Mouse (Mus musculus) cerebellum, adult 11-12 months (tissue): ENCODE measurements around the gene Adcy6.

Experiments
- DNase-seq: peaks from one replicate; pipeline ENCODE4 v3.0.0; 2022

The Adcy6 gene

DNA sequence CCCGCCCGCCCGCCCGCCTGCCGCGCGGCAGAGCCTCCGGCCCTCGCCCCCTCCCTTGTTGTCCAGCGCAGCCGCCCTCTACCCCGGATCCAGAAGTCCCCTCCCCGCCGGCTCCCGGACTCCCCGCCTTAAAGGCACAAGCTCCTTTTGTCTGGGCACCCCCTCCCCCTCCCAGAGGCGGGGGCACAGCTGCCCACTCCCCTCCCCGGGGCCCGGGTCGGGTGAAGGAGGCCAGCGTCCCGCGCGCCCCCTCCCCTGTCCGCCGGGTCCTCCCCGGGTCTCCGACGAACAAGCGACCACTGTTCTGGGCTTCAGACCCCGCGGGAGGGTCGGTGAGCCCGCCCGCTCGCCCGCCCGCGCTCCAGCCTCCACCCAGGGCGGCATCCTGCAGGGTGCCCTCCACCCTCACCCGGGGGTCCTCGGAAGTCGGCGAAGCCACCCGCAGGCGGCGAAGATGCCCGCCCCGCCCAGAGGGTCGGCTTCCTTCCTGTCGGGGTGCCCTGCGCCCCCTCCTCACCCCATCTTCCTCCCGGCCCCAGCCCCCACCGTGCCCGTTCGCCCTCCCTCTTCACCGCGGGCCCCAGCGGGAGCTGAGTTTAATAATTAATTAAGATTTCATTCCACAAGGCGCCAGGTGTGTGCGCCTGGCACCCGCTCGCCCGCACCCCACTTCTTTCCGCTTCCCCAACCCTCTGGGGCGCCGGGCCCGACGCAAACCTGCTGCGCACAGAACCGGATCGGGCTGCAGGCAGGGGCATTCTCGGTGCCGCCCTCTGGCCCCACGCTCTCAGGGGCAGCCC, at the start of gene Adcy6:
Gene Adcy6, minus strand, starts transcription at position 746 of the 800 bp plus-strand sequence.
- peak; percentile 77 for DNase-seq

- no peak for DNase-seq
Measured at GRCm38 (mm10) chr15:98656982-98657751, 47.3 kb upstream of the Adcy6 start.

DNA sequence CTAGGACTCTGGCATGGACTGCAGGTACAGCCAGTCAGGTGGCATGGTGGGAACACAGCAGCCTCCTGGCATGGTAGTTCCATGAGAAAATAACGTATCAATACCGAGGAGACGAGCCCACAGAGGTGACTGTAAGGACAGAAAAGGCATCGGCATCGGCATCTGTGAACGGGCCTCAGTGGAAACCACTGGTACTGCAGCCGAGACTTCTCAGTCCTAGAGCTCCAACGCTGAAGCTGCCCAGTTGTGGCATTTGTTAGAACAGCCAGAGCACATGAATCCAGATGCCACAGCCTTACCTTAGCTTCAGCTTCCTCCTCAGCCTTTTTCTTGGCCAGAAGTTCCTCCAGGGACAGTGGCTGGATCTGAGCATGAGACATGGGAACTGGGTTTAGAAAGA, 42.3 kb upstream of the Adcy6 start:
- no peak for DNase-seq

DNA sequence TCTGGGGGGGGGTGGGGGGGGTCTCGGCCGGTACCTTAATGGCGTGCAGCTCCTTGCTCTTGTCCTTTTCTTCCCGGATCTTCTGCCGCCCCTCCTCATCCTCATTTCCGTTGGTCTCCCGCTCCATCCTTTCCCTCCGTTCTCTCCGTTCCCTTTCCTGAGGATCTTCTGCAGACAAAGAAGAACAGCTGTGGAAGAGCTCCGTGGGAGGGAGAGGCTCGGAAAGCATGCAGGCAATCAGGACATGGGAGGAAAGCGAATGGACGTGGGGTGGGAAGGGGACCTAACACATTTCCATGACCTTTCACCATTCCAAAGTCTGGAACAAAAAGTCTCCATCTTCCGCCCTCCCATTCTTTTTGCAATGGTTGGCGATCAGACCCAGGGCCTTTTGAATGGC, 41.6 kb upstream of the Adcy6 start:
- no peak for DNase-seq

DNA sequence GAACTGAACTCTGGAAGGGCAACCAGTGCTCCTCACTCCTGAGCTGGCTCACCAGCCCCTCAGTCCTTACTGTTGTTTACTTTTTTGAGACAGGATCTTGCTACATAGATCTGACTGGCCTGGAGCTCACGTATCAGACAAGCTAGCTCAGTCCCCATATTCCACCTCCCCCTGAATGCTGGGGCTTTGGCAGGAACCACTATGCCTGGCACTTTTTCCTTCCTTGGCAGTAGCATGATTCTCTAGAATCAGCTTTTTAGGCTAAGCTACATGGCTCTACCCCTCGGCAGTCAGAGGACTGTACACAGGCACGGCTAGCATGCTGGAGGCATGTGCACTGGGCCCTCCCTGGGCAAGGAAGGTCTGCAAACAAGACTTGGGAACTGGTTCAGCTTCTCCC, 38.2 kb upstream of the Adcy6 start:
- DNase-seq, result no peak

GRCm38 (mm10) chr15:98647308-98647707, 37.4 kb upstream of the Adcy6 start:
- DNase-seq, result no peak

DNA sequence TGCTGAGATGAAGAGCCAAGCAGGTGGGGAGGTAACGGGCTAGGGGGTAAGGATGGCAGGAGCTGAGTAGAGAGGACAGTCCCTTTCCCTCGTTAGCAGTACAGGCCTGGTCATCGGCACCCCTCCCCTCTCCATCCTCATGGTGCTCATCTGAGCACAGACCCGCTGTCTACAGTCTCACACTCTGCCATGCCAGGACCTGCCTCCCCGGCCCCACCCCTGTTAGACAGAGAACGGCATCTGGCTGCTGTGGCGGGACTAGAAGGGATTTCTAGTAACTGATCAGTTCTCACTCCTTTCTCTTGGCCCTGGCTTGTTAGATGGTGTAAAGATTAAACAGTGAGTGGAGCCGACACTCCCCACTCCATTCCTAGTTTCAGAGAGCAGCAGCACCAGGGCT, 36.9 kb upstream of the Adcy6 start:
- DNase-seq, result no peak

GRCm38 (mm10) chr15:98645057-98646026, 35.5 kb upstream of the Adcy6 start:
- DNase-seq, result no peak

GRCm38 (mm10) chr15:98644406-98644805, 34.5 kb upstream of the Adcy6 start:
- no peak for DNase-seq

- DNase-seq, result no peak
Measured at GRCm38 (mm10) chr15:98640157-98640556, 30.3 kb upstream of the Adcy6 start.

DNA sequence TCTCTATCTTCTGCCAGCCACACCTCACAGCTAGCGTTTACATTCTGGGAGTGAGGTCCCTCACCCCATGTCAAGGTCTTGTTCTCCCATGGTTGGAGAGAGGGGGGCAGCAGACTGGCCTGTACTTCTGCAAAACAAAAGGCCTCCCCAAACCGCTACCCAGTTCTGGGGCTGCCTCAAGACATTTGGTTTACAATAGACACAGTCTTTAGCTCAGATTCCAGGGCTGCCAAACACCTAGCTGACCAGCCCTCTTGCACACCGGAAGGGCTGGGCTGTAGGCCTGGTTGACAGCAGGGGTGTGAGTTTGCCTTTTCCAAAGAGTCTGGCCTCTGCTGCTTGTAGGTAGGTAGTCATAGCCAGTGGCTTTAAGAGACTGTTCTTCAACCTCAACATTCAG, 27.3 kb upstream of the Adcy6 start:
- DNase-seq, result no peak

GRCm38 (mm10) chr15:98636517-98636916, 26.6 kb upstream of the Adcy6 start:
- DNase-seq, result no peak

DNA sequence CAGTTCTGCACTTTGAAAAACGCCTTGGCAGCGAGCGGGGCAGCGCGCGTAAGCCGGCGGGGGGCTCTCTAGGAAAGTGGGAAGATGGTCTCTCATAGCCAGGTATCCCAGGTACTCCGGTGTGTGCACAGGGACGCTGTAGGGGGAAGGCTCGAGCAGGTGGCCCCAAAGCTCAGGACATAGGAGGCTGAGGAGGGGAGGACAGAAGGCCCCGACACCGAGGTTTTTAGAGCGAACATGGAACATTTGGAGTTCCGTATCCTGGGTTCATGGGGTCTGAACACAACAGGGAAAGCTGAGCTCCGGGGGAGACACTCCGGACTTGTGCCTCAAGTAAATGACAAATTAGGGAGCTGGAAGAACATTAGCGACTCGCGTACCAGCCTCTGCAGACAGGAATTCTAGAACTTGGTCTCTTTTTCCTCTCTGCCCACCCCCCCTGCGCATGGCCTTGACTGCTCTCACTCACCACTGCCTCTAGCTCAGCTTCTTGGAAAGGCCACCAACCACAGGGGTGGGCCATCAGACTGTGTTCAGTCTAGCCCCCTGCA, 25.5 kb upstream of the Adcy6 start:
- DNase-seq, result no peak

- peak; percentile 79 for DNase-seq
Measured at GRCm38 (mm10) chr15:98634541-98635081, 24.7 kb upstream of the Adcy6 start.

DNA sequence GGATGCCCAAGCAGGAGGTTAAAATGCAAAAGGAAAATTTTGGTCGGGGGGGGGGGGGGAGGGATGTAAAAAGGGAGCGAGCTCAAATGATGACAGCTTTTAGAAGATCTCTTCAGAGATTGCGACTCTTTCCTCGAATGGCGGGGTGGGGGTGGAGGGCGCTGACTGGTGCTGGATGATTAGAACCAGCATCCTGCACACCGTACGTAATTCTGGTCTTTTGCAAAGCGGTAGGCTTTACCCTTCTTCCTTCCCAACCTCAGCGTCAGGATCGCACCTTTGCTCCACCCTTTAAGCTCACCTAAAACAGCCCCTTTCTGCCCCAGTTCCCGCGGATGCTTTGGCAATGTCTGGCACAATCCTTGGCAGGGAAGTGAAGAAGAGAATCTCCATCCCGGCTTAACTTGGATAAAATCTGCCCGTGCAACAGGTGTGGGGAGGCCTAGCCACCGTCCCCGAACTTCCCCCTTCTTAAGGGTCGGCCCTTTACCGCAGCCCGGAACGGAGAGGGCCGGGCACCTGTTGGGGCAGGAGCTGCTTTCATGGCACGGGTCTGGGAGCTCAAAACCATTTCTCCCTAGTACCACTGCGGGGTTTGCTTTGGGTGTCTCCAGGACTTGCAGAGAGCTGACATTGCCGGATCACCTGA, 24.1 kb upstream of the Adcy6 start:
- peak; percentile 53 for DNase-seq

DNA sequence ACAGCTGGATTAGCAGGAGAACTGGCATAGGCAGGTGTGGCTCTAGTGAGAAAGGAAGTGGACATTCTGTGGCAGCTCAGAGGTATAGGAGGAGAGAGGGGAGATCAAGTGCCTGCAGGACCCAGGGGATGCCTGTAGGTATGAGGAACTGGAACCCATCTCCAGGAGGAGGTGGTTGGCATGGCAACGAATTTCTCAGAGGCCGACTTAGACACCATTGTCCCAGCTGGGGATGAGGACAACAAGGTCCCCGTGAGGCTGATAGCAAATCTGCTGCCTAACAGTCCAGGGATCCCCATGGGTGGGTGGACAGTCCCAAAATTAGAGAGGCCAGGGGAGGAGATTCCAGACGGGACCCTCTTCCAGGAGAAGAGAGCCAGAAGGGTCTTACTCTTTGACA, 23.0 kb upstream of the Adcy6 start:
- no peak for DNase-seq

- peak; percentile 57 for DNase-seq
Measured at GRCm38 (mm10) chr15:98632107-98632744, 22.4 kb upstream of the Adcy6 start.

GRCm38 (mm10) chr15:98631493-98631892, 21.6 kb upstream of the Adcy6 start:
- DNase-seq, result peak; percentile 71

GRCm38 (mm10) chr15:98630540-98630939, 20.7 kb upstream of the Adcy6 start, which contains the start of gene Cacnb3:
Gene Cacnb3, plus strand, starts transcription at chr15:98630840.
- DNase-seq, result no peak

- DNase-seq, result no peak
Measured at GRCm38 (mm10) chr15:98629464-98629863, 19.6 kb upstream of the Adcy6 start.

DNA sequence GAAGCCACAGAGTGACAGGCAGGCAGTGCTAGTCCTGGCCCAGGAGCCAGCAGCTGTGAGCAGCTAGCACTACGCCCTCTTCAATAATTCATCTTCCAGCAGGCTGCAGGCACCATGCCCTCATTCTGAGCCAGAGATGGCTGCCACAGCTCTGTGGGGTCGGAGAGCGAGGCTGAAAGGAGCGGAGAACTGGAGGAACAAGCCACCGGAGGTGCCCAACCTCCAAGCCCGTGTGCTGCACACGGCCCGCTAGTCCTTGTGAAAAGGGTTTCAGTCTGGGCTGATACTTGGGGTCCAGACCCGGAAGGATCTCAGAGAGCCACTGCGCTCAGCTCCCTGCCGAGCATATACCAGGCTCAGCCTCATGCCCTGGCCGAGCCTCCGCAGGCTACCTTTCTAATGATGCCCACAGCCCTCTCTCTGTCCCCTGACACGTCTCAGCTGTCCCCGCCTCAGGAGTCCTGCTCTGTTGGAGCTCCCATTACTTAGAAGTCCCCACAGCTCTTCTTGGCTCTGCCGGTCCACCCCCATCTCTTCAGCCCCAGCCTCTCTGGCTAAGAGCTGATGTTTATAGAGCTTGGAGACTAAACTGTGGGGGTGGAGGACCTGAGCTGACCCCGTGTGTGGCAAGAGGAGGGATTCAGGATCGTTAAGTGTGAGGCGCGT, 18.8 kb upstream of the Adcy6 start:
- no peak for DNase-seq
